Mouse (Mus musculus): Measurements from ENCODE around the gene Npr3. TPM values are rescaled to one million over a fixed set of nuclear protein-coding genes. Genes with fewer than 3 reads are reported as not detected.

Npr3 gene
- not detected for total RNA-seq (2023)

DNA sequence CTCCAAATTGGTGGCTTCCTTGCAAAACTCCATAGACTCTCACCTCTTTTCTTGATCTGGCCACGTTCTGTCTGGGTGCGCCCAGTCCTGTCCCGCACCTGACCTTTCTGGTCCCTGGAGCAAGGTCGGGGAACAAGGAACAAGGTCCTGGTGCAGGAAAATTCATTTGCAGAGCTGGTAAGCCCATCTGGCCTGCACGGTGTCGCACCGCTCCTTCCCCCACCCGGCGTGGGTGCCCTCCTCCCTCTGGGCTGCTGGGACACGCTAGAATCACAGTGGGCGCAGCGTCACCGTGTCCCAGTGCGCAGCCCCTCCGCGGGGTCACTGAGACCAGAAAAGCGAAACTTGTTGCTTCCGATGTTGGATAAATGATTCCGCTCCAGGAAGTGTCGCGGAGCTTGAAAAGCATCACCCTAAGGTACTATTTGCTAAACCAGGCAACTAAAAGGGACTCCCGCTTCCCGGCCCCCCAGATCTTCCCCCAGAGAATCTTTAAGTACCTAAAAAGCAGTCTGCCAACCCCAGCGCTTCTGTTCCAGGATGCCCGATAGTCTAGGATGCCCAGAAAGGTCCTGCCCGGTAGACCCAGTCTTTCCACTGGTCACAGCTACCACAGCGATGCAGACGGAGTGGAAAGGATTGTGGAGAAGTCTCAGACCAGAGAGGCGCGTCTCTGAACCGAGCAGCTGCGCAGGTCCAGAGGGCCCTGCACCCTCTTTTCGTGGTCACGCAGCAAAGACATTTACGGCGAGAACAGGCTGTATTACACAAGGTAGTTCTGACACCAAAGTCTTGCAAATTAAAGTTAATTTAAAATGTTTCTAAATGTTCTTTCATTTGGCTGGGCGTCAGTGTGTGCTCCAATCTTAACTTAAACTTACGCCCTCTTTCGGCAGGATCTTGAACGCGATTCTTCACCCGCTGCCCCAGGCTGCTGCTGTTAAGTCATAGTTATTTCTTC lies at the start of gene Npr3:
Gene Npr3 (minus strand): TSS at position 717 of the 961 bp plus-strand sequence.

Other genes starting within 250 kb of the Npr3 start
- gene Sub1, start 89.7 kb upstream of the Npr3 start, total RNA-seq (2023): 100 to 1,000 TPM; 310 to 323 TPM
- gene Zfr, start 210.5 kb upstream of the Npr3 start, total RNA-seq (2023): 100 to 1,000 TPM; 102 to 114 TPM